Mouse (Mus musculus) MEL (cell line): ENCODE data around the gene Atf7ip. TPM values are rescaled to one million over a fixed set of nuclear protein-coding genes. Genes with fewer than 3 reads are reported as not detected.
A peak's percentile ranks its signal among the peaks of the same experiment; 100 is the strongest.

Source experiments
- DNase-seq: peaks from one replicate; pipeline ENCODE4 v3.0.0; 2011; ENCODE audit warnings: low read depth, low spot score
- H3K27ac ChIP-seq: 2 replicates; pipeline ENCODE4 v1.5.1; 2012; ENCODE audit warnings: low read depth, mild to moderate bottlenecking, control low read depth, low read length, moderate library complexity; ENCODE audit not compliant: control insufficient read depth
- H3K27me3 ChIP-seq, 2 experiments: fragments of 150-350 bp in 1 of 2; sonication (generic) in 1 of 2; 2 replicates each; pipeline ENCODE4 v1.6.1; 2012; ENCODE audit warnings: low read length in 2 of 2, mild to moderate bottlenecking in 2 of 2, improper control_type of control experiment in 1 of 2, moderate library complexity in 1 of 2; ENCODE audit not compliant: insufficient read depth in 2 of 2, control insufficient read depth in 1 of 2
- H3K36me3 ChIP-seq, 2 experiments: 2 replicates each; pipeline ENCODE4 v1.6.1; 2012 to 2014; ENCODE audit warnings: low read length in 2 of 2, improper control_type of control experiment in 1 of 2, inconsistent platforms in 1 of 2, mild to moderate bottlenecking in 1 of 2; ENCODE audit not compliant: insufficient read depth in 2 of 2, control insufficient read depth in 1 of 2
- H3K4me1 ChIP-seq, 2 experiments: fragments of 150-350 bp in 1 of 2; sonication (generic) in 1 of 2; 2 replicates each; pipeline ENCODE4 v1.6.1; 2012; ENCODE audit warnings: low read length in 2 of 2, improper control_type of control experiment in 1 of 2, mild to moderate bottlenecking in 1 of 2; ENCODE audit not compliant: insufficient read depth in 2 of 2, control insufficient read depth in 1 of 2
- H3K4me3 ChIP-seq, 2 experiments: fragments of 150-350 bp in 1 of 2; sonication (generic) in 1 of 2; 2 replicates each; pipeline ENCODE4 v1.5.1; 2012; ENCODE audit warnings: low read depth in 2 of 2, low read length in 2 of 2, mild to moderate bottlenecking in 2 of 2, moderate library complexity in 2 of 2, control low read depth in 1 of 2, improper control_type of control experiment in 1 of 2; ENCODE audit not compliant: control insufficient read depth in 1 of 2, insufficient read depth in 1 of 2
- H3K79me2 ChIP-seq: 2 replicates; pipeline ENCODE4 v1.6.1; 2012; ENCODE audit warnings: mild to moderate bottlenecking, low read length, moderate library complexity; ENCODE audit not compliant: control insufficient read depth, poor library complexity, insufficient read depth
- H3K9ac ChIP-seq: 2 replicates; pipeline ENCODE4 v1.6.1; 2012; ENCODE audit warnings: low read depth, mild to moderate bottlenecking, control low read depth, low read length, moderate library complexity; ENCODE audit not compliant: control insufficient read depth, poor library complexity, severe bottlenecking
- H3K9me3 ChIP-seq: fragments of 150-350 bp; sonication (generic); replicated peaks from 2 replicates; pipeline ENCODE4 v1.6.1; 2012; ENCODE audit warnings: mild to moderate bottlenecking, low read length, improper control_type of control experiment, moderate library complexity; ENCODE audit not compliant: insufficient read depth
- CHD1 ChIP-seq: IDR thresholded peaks from 2 replicates; pipeline ENCODE4 v1.6.1; 2012; ENCODE audit warnings: low read depth, mild to moderate bottlenecking, inconsistent platforms, low read length, improper control_type of control experiment
- ELF1 ChIP-seq: IDR thresholded peaks from 2 replicates; pipeline ENCODE4 v1.6.1; 2014; ENCODE audit warnings: low read depth, mild to moderate bottlenecking, inconsistent platforms, low read length, improper control_type of control experiment, moderate library complexity
- ETS1 ChIP-seq: IDR thresholded peaks from 2 replicates; pipeline ENCODE4 v1.6.1; 2012; ENCODE audit warnings: low read depth, mild to moderate bottlenecking, inconsistent platforms, low read length, improper control_type of control experiment, moderate library complexity
- GABPA ChIP-seq: IDR thresholded peaks from 2 replicates; pipeline ENCODE4 v1.6.1; 2012; ENCODE audit warnings: low read depth, mild to moderate bottlenecking, inconsistent platforms, low read length, improper control_type of control experiment, moderate library complexity
- HCFC1 ChIP-seq: IDR thresholded peaks from 2 replicates; pipeline ENCODE4 v1.6.1; 2012; ENCODE audit warnings: low read depth, mild to moderate bottlenecking, inconsistent platforms, low read length, improper control_type of control experiment, moderate library complexity
- JUND ChIP-seq: IDR thresholded peaks from 2 replicates; pipeline ENCODE4 v1.6.1; 2011; ENCODE audit warnings: low read depth, mild to moderate bottlenecking, improper control_type of control experiment, low read length
- KAT2A ChIP-seq: conservative IDR thresholded peaks from 2 replicates; pipeline ENCODE4 v1.6.1; 2012; ENCODE audit warnings: low read depth, low read length, improper control_type of control experiment, inconsistent platforms
- MAFK ChIP-seq: IDR thresholded peaks from 2 replicates; pipeline ENCODE4 v1.6.1; 2011; ENCODE audit warnings: low read depth, mild to moderate bottlenecking, low read length, improper control_type of control experiment, borderline replicate concordance
- MAZ ChIP-seq: IDR thresholded peaks from 2 replicates; pipeline ENCODE4 v1.6.1; 2012; ENCODE audit warnings: low read depth, mild to moderate bottlenecking, inconsistent platforms, low read length, improper control_type of control experiment
- NELFE ChIP-seq: IDR thresholded peaks from 2 replicates; pipeline ENCODE4 v1.6.1; 2011; ENCODE audit warnings: low read depth, low read length, improper control_type of control experiment
- POLR2AphosphoS2 ChIP-seq: IDR thresholded peaks from 2 replicates; pipeline ENCODE4 v1.6.1; 2011; ENCODE audit warnings: low read length, improper control_type of control experiment
- SIN3A ChIP-seq: IDR thresholded peaks from 2 replicates; pipeline ENCODE4 v1.6.1; 2012; ENCODE audit warnings: low read length, improper control_type of control experiment, inconsistent platforms
- TAL1 ChIP-seq: IDR thresholded peaks from 2 replicates; pipeline ENCODE4 v1.6.1; 2012; ENCODE audit warnings: mild to moderate bottlenecking, inconsistent platforms, low read length, moderate library complexity, mixed read lengths
- TBP ChIP-seq: IDR thresholded peaks from 2 replicates; pipeline ENCODE4 v1.8.0; 2011; ENCODE audit warnings: low read depth, low read length, improper control_type of control experiment
- TCF12 ChIP-seq: IDR thresholded peaks from 2 replicates; pipeline ENCODE4 v1.6.1; 2014; ENCODE audit warnings: low read depth, mild to moderate bottlenecking, inconsistent platforms, low read length, improper control_type of control experiment, moderate library complexity
- UBTF ChIP-seq: IDR thresholded peaks from 2 replicates; pipeline ENCODE4 v1.6.1; 2012; ENCODE audit warnings: low read depth, mild to moderate bottlenecking, inconsistent platforms, low read length, improper control_type of control experiment, moderate library complexity, borderline replicate concordance; ENCODE audit not compliant: insufficient read depth
- USF1 ChIP-seq: IDR thresholded peaks from 2 replicates; pipeline ENCODE4 v1.6.1; 2014; ENCODE audit warnings: low read depth, mild to moderate bottlenecking, inconsistent platforms, low read length, improper control_type of control experiment, moderate library complexity
- USF2 ChIP-seq, 2 experiments: IDR thresholded peaks; 2 replicates each; pipeline ENCODE4 v1.6.1; 2011 to 2012; ENCODE audit warnings: improper control_type of control experiment in 2 of 2, low read length in 2 of 2, borderline replicate concordance in 1 of 2, inconsistent platforms in 1 of 2, low read depth in 1 of 2, mild to moderate bottlenecking in 1 of 2; ENCODE audit not compliant: insufficient read depth in 1 of 2
- ZNF384 ChIP-seq: IDR thresholded peaks from 2 replicates; pipeline ENCODE4 v1.6.1; 2012; ENCODE audit warnings: low read depth, mild to moderate bottlenecking, inconsistent platforms, low read length, improper control_type of control experiment
- polyA plus RNA-seq, 2 experiments: library from polyadenylated mRNA; stranded (reverse) in 1 of 2; unstranded in 1 of 2; fragments of >175 nt in 1 of 2; fragments of >200 nt in 1 of 2; gene quantifications; 2 replicates each; pipeline versions ENCODE4 v1.2.1 to v1.2.4; 2012; ENCODE audit warnings: low replicate concordance in 2 of 2, low read depth in 1 of 2; ENCODE audit not compliant: insufficient read length in 2 of 2, insufficient read depth in 1 of 2, missing spikeins in 1 of 2
- total RNA-seq: library from RNA; depleted of rRNA; stranded (reverse); fragments of 300-350 nt; gene quantifications from 2 replicates; pipeline ENCODE4 v1.2.3, GENCODE M21; 2012

The Atf7ip gene
- total and polyA plus RNA-seq, 3 experiments: 7.3 to 56.1 (median 24.6) TPM

DNA sequence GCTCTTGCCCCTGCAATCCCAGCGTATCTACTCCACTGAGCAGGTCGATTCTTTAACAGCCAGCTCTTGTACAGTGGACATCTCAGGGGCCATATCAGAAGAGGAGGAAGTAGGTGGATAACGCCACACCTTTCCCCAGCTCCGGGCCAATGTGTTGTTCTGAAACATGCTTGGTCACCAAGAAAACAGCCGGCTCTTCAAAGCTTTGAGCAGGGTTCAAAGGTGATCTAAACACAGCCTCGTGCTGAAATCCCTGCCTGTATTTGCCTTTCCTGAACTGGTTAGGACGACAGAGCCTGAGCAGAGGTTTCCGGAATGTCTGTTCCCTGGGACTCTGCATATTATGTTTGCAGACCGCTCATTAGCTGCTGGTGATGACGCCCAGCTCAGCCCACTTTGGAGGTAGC lies 141.5 kb downstream of the Atf7ip start:
- no peaks in the 10 kb centered on the region; a peak in 1 of 4 replicates for H3K27me3 ChIP-seq
- no peaks in the 10 kb centered on the region for H3K79me2 ChIP-seq
- H3K27ac ChIP-seq: no peak overlapping the region
- TF ChIP-seq JUND: no peak
- TF ChIP-seq TCF12: no peak
- no peak for TF ChIP-seq MAZ
- no peak for TF ChIP-seq ETS1
- no peak for TF ChIP-seq ZNF384
- TF ChIP-seq UBTF: no peak
- no peak for TF ChIP-seq KAT2A
- no peak for TF ChIP-seq GABPA
- TF ChIP-seq MAFK: no peak
- TF ChIP-seq USF1: no peak
- no peak for TF ChIP-seq TBP
- TF ChIP-seq ELF1: no peak
- no peak for TF ChIP-seq SIN3A
- no peak for TF ChIP-seq TAL1
- TF ChIP-seq POLR2AphosphoS2: no peak
- TF ChIP-seq CHD1: no peak
- TF ChIP-seq NELFE: no peak
- no peak overlapping the region for H3K9ac ChIP-seq
- no peak overlapping the region for H3K4me3 ChIP-seq
- DNase-seq: peak; percentile 42
- H3K36me3 ChIP-seq: no peaks in the 10 kb centered on the region
- H3K4me1 ChIP-seq: peaks cover 0 to 10% of the 10 kb centered on the region in 2 experiments; a peak in 2 of 4 replicates
- no peaks in the 10 kb centered on the region for H3K9me3 ChIP-seq

DNA sequence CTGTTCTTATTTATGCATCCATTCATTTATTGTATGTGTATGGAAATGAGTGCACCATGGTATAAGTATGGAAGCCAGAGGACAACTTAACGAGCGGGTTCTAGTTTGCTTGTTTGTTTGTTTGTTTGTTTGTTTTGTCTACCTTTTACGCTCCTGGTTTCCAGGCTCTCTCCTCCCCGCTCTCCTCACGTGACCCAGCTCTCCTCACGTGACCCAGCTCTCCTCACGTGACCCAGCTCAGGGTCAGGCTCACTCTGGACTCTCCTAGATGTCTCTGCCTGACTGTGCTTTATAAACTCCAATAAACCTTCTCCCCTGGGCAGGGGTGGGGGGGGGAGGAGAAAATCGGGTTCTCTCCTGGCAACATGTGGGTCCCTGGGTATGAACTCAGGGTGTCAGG lies 144.7 kb downstream of the Atf7ip start:
- Histone ChIP-seq H3K36me3 (no peaks in the 10 kb centered on the region), H3K79me2 (no peaks in the 10 kb centered on the region)
- TF ChIP-seq HCFC1 (no peak), UBTF (no peak), USF1 (peak; percentile 72), POLR2AphosphoS2 (no peak), USF2 (IDR thresholded peaks at IDR 0.05; ENCODE audit: borderline replicate concordance in 1 of 2, insufficient read depth in 1 of 2, low read depth in 1 of 2, low read length in 2 of 2) (peak in 1 of 2 experiments; percentile 66; a peak in 2 of 4 replicates)
- TF ChIP-seq, all 39 proteins: peak for 2
- no peaks in the 10 kb centered on the region for H3K9me3 ChIP-seq
- DNase-seq: no peak
- H3K27me3 ChIP-seq: no peaks in the 10 kb centered on the region; a peak in 1 of 4 replicates
- no peak overlapping the region for H3K9ac ChIP-seq
- H3K4me3 ChIP-seq: no peak overlapping the region
- peaks cover 0 to 8% of the 10 kb centered on the region in 2 experiments; a peak in 2 of 4 replicates for H3K4me1 ChIP-seq
- no peak overlapping the region for H3K27ac ChIP-seq
